Mouse (Mus musculus) cerebellum, adult (tissue): Measurements from ENCODE around the gene Lrrc3b.
A peak's percentile ranks its signal among the peaks of the same experiment; 100 is the strongest.

Experiments used
- ATAC-seq: cut with Nextera tagmentation; 2 replicates; pipeline ENCODE4 v1.9.2; 2017; ENCODE audit warnings: mild to moderate bottlenecking, moderate library complexity, mixed read lengths; ENCODE audit not compliant: insufficient number of reproducible peaks, low FRiP score, low TSS enrichment

The Lrrc3b gene

DNA sequence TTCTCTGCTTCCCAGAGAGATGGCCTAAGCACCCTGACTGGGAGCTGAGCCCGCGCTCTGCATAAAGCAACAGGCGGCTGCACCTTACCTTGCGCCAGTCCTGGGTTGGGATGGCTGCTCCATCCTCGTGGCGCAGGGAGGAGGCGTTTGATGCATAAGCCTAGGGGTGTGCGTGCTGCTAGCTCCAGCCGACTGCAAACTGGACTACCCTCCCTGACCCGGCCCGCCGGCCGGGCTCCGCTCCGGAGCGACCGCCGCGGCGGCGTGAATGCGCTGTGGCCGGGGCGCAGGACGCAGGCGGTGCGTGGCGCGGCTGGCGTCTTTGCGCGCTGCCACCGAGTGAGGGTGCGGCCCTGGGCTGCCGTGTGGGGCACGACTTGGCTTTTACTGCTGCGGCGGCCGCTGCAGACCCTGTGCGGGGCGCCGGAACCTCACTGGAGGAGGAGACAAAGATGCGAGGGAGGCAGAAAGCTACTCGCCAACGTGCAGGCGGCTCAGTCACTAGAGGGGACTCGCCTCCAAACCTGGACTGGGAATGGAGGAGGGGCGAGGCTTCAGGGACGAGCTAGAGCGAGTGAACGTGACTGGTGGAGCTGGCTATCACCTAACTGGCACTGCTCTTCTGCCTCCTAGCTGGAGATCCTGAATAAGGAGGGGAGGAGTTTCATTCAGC lies at the start of gene Lrrc3b:
TSS of gene Lrrc3b (minus strand) at position 503 of the 673 bp plus-strand sequence.
- ATAC-seq: peak; percentile 86

DNA sequence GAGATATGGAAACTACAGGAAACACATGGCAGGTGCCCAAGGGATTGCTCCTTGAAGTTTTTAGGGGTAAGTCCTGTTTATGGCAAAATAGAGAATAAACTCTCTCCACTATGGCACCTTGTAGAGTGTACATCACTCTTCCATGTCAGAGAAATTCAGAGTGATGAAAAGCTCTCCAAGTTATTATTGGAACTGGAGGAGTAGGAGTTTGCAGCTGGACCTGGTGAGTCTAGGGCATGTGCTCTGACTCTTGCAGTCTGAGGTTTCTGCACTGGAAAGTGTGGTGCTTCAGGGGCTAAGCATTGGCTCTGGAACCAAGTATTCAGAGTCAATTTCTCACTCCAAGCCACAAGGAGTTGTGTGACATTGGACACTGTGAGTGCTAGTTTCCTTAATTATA lies 38.9 kb upstream of the Lrrc3b start:
- ATAC-seq: no peak

DNA sequence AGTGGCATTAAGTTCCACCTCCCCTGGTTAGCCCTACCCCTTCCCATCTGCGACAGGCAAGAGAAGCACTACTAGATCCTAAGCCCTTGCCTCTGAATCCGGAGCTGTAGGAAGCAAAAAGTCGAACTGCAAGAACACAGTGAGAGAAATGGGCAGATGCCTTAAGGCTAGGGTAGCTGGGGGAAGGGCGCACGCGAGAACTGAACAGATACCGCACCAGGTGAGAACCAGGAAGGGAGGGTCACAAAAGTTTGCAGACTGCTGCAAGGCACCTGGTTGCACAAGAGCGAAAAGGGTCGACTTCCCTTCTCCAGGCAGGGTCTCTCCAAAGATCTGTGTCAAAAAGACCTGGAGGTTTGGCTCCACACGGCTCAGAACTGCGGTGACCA lies 697 bp downstream of the Lrrc3b start:
- peak; percentile 15; the same call in 1 of the 2 replicates for ATAC-seq

DNA sequence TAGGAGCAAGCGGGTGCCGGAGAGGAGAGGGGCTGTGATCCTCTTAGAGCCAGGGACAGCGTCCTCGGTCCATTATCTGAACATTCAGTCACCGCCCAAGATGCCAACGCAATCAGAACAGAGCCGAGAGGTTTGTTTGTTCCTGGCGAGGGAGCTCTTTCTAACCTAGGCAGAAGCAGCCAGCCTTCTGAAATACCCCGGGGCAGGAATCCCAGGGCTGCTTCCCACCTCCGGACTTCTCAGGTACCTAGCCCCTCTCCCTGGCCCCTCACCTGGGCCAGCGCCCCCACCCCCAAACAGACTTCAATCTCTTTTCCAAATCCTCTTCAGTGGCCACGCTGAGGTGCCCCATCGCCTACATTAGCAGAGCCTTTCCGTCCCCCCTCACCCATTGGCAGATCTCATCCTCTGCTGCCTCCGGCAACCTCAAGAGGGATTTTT lies 1.3 kb downstream of the Lrrc3b start:
- ATAC-seq: peak; percentile 47

GRCm38 (mm10) chr14:15437046-15437445 lies 1.7 kb downstream of the Lrrc3b start:
- no peak for ATAC-seq

DNA sequence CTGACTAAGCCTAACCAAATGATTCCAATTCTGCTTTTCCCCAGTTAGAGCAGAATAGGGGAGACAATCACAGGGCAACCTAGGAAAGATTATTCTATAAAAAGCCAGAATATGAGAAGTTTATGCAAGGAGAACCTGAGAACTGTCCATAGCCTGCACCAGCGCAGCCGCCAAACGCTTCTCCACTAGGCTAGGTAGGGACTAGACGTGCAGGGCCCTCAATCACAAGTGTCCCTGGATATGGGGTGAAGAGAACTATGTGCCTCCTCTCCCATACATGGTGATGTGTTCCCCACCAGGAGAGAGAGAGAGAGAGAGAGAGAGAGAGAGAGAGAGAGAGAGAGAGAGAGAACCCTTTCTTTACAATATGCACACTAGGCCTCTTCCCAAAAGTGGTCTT lies 2.2 kb downstream of the Lrrc3b start:
- no peak for ATAC-seq

- no peak for ATAC-seq
Measured at GRCm38 (mm10) chr14:15432396-15432795, 6.4 kb downstream of the Lrrc3b start.

DNA sequence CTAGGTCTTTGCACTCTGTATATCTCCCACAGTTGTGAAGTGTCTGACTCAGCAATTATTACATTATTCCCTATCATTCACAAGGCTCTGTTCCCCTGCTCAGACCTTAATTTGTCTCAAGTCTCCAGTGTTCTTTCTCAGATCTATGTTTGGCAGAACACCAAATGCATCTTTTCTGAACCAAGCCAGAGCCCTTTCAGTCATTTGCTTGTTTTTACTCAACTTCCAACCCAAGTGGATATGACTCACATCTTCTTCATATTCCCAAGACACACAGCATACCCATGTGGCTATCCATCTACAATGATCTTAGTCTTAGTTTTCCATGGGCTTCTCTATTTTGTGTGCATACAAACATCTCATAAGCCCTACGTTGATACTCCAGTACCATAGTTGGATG lies 17.2 kb downstream of the Lrrc3b start:
- ATAC-seq: no peak

- ATAC-seq: peak; percentile 86
Measured at GRCm38 (mm10) chr14:15410686-15411534, 27.9 kb downstream of the Lrrc3b start.

GRCm38 (mm10) chr14:15385536-15385935 lies 53.3 kb downstream of the Lrrc3b start:
- no peak for ATAC-seq

DNA sequence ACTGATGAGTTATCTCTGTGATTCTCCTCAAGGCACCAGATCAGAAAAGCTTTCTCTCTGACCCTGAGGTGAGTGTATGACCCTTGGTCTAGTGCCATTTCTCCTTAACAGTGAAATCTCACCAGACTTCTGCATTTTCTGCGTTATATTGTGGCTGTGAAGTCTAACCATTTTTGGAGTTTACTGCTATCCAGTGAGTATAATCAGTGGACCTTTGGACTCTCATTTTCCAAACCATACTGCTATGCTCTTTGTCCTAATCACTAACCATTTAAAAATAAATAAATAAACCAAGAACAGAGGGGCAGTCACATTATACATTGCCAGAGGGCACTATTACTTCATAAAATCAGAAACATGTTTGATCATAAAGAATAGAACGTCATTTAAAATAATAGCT lies 53.8 kb downstream of the Lrrc3b start:
- no peak for ATAC-seq

DNA sequence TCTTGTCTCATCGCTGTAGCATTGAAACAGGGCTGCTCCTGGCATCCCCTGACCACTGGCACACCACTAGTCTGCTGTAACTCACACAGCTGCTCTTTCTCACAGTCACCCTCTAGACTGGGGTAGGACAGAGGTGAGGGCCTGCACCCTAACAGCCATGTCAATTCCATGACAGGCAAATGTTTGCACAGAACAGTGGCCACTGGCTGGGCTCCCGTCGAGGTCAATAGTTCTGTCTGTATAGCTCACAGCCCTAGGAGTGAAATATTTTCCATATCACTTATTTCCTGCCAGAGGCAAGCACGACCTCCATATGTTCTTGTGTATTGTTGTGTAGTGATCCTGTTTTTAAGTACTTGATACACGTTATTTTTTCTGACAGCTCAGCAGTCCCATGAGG lies 54.3 kb downstream of the Lrrc3b start:
- ATAC-seq: no peak

DNA sequence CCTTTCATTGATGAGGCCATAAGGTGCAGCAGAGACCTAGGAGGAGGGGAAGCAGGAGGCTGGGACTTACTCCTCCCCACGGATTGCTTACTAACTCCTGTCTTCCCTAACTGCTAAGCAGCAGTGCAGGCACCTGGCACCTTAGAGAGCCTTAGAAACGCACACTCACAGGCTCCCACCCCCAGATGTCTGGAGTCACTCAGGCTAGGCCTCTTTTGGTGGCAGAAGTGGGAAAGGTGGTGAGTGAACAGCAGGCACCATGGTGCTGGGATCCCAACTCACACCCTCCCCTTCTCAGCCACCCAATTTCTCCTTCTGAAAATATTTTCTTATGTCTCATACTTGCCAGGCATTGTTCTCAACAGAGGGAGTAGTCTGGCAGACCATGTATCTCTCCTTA lies 55.7 kb downstream of the Lrrc3b start:
- no peak for ATAC-seq

DNA sequence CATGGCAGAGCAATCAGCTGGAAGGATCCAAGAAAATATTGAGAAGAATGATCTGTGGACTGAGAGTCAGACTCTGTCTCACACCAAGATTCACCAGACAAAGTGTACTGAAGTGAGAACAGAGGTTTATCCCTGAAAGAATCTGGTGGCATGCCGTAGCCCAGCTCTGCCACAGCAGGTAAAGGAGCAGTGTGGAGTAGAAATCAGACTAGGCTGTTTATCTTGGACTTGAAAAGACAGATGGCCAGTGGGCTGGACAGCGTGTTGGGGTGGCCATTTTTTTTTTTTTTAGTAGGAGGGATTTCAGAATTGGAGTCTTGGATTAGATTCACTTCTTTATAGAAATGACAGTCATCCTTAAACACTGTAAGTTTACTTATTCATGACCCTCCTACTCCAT lies 61.4 kb downstream of the Lrrc3b start:
- ATAC-seq: no peak

- no peak for ATAC-seq
Measured at GRCm38 (mm10) chr14:15376786-15377185, 62.0 kb downstream of the Lrrc3b start.

GRCm38 (mm10) chr14:15374271-15374670 lies 64.5 kb downstream of the Lrrc3b start:
- no peak for ATAC-seq

DNA sequence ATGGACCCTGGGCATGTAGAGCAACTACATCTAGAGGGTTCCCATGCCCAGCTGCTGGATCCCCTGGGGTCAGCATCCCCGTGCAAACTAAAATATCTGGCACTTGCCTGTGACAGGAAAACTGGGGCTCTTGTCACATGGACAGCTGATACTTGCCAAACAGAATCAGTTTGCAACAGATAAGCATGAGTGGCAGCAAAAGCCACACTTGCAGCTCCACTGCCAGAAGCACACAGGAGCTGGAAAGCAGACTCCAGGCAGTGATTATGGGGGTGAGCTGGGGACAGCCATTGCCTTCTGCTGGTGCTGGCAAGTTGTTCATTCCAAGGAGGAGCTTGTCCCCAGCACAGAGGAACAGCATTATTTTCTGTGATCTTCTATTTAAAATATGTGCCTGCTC lies 65.8 kb downstream of the Lrrc3b start:
- peak; percentile 65 for ATAC-seq

- ATAC-seq: peak; percentile 69; the same call in 1 of the 2 replicates
Measured at GRCm38 (mm10) chr14:15365045-15365444, 73.7 kb downstream of the Lrrc3b start.

- ATAC-seq: peak; percentile 77
Measured at GRCm38 (mm10) chr14:15359893-15360292, 78.9 kb downstream of the Lrrc3b start.

DNA sequence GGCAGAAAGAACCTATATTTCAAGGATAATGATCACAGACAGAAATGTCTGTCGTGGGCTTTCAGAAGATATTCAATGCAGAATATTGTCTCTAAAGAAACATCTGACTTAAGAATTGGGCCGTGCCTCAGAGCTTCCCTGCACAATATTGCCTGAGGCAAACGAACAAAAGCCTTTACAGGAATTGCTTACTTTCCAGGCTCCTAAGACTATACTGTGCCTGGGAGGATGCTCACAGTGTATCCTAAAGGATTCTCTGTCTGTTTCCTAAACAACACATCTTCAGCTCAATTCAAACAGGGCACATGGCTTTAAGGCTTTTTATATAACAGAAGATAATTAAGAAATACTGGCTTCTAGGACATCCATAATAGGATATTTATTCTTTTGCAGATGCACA lies 79.7 kb downstream of the Lrrc3b start:
- ATAC-seq: no peak

GRCm38 (mm10) chr14:15355512-15355911 lies 83.3 kb downstream of the Lrrc3b start:
- ATAC-seq: peak; percentile 45; the same call in 1 of the 2 replicates

GRCm38 (mm10) chr14:15354299-15354698 lies 84.5 kb downstream of the Lrrc3b start:
- ATAC-seq: no peak
